Mouse (Mus musculus) G1E (cell line): ENCODE data around the gene Kcnq1. TPM values are rescaled to one million over a fixed set of nuclear protein-coding genes. Genes with fewer than 3 reads are reported as not detected.

ENCODE experiments used
- ATAC-seq: 2 replicates; pipeline ENCODE4 v1.8.0; 2016; ENCODE audit warnings: mild to moderate bottlenecking; ENCODE audit not compliant: insufficient number of reproducible peaks, poor library complexity, low FRiP score, severe bottlenecking; ENCODE audit errors: extremely low read depth
- DNase-seq: peaks from one replicate; pipeline ENCODE4 v3.0.0; 2012; ENCODE audit warnings: low spot score
- H3K27me3 ChIP-seq: 2 replicates; pipeline ENCODE4 v1.6.1; 2012; ENCODE audit warnings: mild to moderate bottlenecking, low read length, inconsistent platforms; ENCODE audit not compliant: insufficient read depth
- H3K36me3 ChIP-seq: replicated peaks from 2 replicates; pipeline ENCODE3; 2012; ENCODE audit warnings: mild to moderate bottlenecking, inconsistent platforms
- H3K4me1 ChIP-seq: 2 replicates; pipeline ENCODE4 v1.6.1; 2012; ENCODE audit warnings: low read depth, low read length, inconsistent platforms, mixed read lengths; ENCODE audit not compliant: insufficient read depth
- H3K4me3 ChIP-seq: 2 replicates; pipeline ENCODE4 v1.5.1; 2012; ENCODE audit warnings: low read depth, mild to moderate bottlenecking, inconsistent platforms, low read length, moderate library complexity, mixed read lengths
- H3K9me3 ChIP-seq: replicated peaks from 2 replicates; pipeline ENCODE4 v1.6.1; 2012; ENCODE audit warnings: inconsistent platforms
- CTCF ChIP-seq: IDR thresholded peaks from 2 replicates; pipeline ENCODE4 v1.5.1; 2012; ENCODE audit warnings: low read depth, low read length, inconsistent platforms, mixed read lengths
- GATA1 ChIP-seq: IDR thresholded peaks from 2 replicates; pipeline ENCODE4 v1.6.1; 2012; ENCODE audit warnings: borderline replicate concordance, low read length, inconsistent platforms, mixed read lengths
- GATA2 ChIP-seq: IDR thresholded peaks from 2 replicates; pipeline ENCODE4 v1.6.1; 2012; ENCODE audit warnings: low read depth, low read length, inconsistent platforms, borderline replicate concordance
- POLR2AphosphoS5 ChIP-seq: IDR thresholded peaks from 2 replicates; pipeline ENCODE4 v1.6.1; 2012; ENCODE audit warnings: low read depth, low read length, inconsistent platforms; ENCODE audit not compliant: insufficient replicate concordance
- TAL1 ChIP-seq: conservative IDR thresholded peaks from 2 replicates; pipeline ENCODE4 v1.6.1; 2012; ENCODE audit warnings: low read depth, low read length, inconsistent platforms, mixed read lengths
- polyA plus RNA-seq: library from polyadenylated mRNA; stranded (reverse); fragments of >175 nt; gene quantifications from 2 replicates; pipeline ENCODE4 v1.2.3, GENCODE M21; 2012
- total RNA-seq, 2 experiments: library from RNA; stranded (forward) in 1 of 2; stranded (reverse) in 1 of 2; fragments of 200-1000 nt in 1 of 2; fragments of >200 nt in 1 of 2; fragmentation: Nextera tagmentation in 1 of 2; gene quantifications; 2 replicates each; pipeline ENCODE4 v1.2.3; 2014 to 2017

Gene Kcnq1
- total and polyA plus RNA-seq, 3 experiments = not detected

DNA sequence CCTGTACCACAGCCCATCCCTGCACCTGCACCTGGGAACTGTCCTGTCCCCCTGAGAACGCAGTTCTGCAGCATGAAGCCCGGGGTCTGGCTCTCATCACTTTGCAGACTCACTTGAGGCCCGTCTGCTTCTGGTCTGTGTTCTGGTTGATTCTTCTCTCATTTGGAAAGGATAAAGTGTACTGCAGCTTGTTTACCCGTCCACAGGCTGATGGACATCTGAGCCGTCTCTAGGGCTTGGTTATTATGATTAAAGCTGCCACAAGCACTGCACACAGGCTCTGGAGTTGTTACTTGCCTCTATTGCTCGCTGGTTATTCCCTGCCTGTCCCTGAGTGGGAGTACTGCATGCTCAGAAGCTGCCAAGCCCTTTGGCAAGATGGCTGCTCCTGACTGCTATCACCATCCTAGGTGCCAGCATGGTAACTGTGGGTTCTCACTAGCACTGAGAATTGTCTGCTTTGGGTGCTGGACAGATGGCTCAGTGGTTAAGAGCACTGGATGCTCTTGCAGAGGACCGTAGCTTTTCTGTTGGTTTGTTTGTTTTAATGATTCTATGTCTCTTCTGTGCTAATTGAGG is 59.6 kb downstream of the Kcnq1 start:
- TF ChIP-seq GATA1 (no peak), POLR2AphosphoS5 (no peak), TAL1 (no peak), CTCF (no peak), GATA2 (no peak)
- no peak overlapping the region for H3K4me3 ChIP-seq

DNA sequence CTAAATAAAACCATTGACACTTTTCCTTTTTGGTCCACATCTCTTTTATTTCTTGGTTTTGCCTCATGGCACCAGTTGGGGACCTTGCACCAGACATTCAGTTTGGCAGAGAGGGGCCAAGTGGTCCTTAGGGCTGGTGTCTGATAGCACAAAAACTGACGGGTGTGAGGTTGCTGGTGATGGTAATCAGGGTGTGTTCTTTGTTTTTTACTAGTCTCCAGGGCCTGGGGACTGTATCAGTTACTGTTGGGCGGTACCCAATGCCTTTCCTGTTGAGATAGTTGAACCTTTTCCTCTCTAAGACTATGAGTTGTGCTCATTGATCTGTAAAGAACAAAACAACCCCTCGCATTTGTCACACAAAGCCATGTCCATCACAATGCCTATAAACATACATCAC is 61.1 kb downstream of the Kcnq1 start:
- DNase-seq = no peak
- H3K36me3 ChIP-seq = no peaks in the 10 kb centered on the region
- H3K4me1 ChIP-seq = no peaks in the 10 kb centered on the region
- H3K9me3 ChIP-seq = no peaks in the 10 kb centered on the region
- ATAC-seq = no peak
- peaks cover 28% of the 10 kb centered on the region for H3K27me3 ChIP-seq
- no peak overlapping the region for H3K4me3 ChIP-seq
- TF ChIP-seq CTCF (no peak), TAL1 (no peak), POLR2AphosphoS5 (no peak), GATA2 (no peak), GATA1 (no peak)

More for the DNA sequence above, 59.6 kb downstream of the Kcnq1 start:
- ATAC-seq = no peak
- H3K27me3 ChIP-seq = peaks cover 25% of the 10 kb centered on the region
- DNase-seq = no peak
- H3K9me3 ChIP-seq = no peaks in the 10 kb centered on the region
- H3K36me3 ChIP-seq = no peaks in the 10 kb centered on the region
- H3K4me1 ChIP-seq = no peaks in the 10 kb centered on the region

GRCm38 (mm10) chr7:143169371-143169770 is 63.2 kb downstream of the Kcnq1 start:
- H3K4me3 ChIP-seq = no peak overlapping the region
- peaks cover 41% of the 10 kb centered on the region for H3K27me3 ChIP-seq
- no peaks in the 10 kb centered on the region for H3K9me3 ChIP-seq
- no peaks in the 10 kb centered on the region for H3K36me3 ChIP-seq
- DNase-seq = no peak
- ATAC-seq = no peak
- no peaks in the 10 kb centered on the region for H3K4me1 ChIP-seq
- TF ChIP-seq CTCF = no peak
- TF ChIP-seq GATA2 = no peak
- TF ChIP-seq TAL1 = no peak
- no peak for TF ChIP-seq GATA1
- no peak for TF ChIP-seq POLR2AphosphoS5

DNA sequence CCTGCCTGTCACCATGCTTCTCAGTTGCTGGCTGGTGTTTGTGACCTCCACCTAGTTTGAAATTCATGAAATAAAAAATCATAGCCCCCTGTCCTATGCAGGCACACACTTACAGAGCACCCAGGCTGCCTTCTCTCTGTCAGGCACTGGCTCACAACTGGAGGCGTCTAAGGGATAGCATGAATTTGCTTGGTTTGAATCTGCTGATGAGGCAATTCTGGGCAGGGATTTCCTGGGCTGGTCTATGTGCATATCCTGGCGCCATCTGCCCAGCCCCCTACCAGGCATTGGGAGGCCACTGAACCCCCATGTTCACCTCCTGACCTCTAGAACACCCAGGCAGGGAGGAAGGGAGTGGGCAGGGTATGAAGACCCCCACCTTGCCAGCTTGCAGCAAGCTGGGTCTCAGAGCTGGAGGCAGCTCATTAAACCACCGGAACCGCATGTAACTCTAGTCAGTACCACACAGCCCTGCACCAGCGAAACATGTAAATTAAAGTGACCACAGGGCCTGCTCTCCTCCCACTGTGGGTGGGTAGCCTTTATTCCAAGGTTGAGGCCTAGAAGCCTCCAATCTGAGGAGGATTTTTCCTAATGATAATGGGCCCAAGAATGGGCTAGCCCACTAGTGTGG is 66.9 kb downstream of the Kcnq1 start:
- Histone ChIP-seq H3K36me3 (no peaks in the 10 kb centered on the region), H3K4me3 (no peak overlapping the region), H3K4me1 (no peaks in the 10 kb centered on the region), H3K27me3 (peaks cover 44% of the 10 kb centered on the region), H3K9me3 (no peaks in the 10 kb centered on the region)
- ATAC-seq = no peak
- TF ChIP-seq GATA2 (no peak), GATA1 (no peak)
- no peak for DNase-seq

GRCm38 (mm10) chr7:143174633-143175032 is 68.5 kb downstream of the Kcnq1 start:
- H3K9me3 ChIP-seq = no peaks in the 10 kb centered on the region
- H3K27me3 ChIP-seq = peaks cover 31% of the 10 kb centered on the region
- TF ChIP-seq GATA1 (no peak), CTCF (no peak), TAL1 (no peak), POLR2AphosphoS5 (no peak), GATA2 (no peak)
- H3K36me3 ChIP-seq = no peaks in the 10 kb centered on the region
- DNase-seq (no peak), ATAC-seq (no peak)
- no peaks in the 10 kb centered on the region for H3K4me1 ChIP-seq
- no peak overlapping the region for H3K4me3 ChIP-seq

DNA sequence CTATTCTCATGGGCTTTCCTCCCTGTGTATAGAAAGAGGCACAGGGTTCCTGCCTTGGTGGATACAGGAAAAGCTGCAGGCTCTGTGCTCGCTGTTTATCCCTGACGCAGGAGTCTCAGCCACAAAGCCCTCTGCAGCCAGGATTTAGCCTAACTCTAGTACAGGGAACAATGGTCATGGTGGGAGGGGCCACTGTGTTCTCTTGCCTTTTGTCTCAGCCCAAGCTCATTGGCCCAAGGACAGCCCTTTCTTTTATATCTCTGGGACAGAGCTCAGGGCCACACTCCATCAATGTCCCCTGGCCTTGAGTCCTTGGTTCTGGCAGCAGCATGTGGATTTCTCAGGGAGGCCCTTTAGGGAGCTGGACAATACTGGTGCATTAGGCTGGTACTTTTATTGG is 72.7 kb downstream of the Kcnq1 start:
- no peak for DNase-seq
- ATAC-seq = no peak
- Histone ChIP-seq H3K36me3 (no peaks in the 10 kb centered on the region), H3K4me3 (no peak overlapping the region), H3K9me3 (no peaks in the 10 kb centered on the region), H3K4me1 (peaks cover 10% of the 10 kb centered on the region), H3K27me3 (peaks cover 30% of the 10 kb centered on the region)
- no peak for TF ChIP-seq GATA2
- TF ChIP-seq GATA1 = no peak
- no peak for TF ChIP-seq POLR2AphosphoS5
